Mouse (Mus musculus) neural tube, embryonic 10.5 days (tissue): ENCODE measurements around the gene 1700030J22Rik.
A peak's percentile ranks its signal among the peaks of the same experiment; 100 is the strongest.

Source experiments
- DNase-seq: peaks from one replicate; pipeline ENCODE4 v3.0.0-alpha.2; 2017; ENCODE audit warnings: low spot score; ENCODE audit errors: extremely low spot score

Gene 1700030J22Rik

DNA sequence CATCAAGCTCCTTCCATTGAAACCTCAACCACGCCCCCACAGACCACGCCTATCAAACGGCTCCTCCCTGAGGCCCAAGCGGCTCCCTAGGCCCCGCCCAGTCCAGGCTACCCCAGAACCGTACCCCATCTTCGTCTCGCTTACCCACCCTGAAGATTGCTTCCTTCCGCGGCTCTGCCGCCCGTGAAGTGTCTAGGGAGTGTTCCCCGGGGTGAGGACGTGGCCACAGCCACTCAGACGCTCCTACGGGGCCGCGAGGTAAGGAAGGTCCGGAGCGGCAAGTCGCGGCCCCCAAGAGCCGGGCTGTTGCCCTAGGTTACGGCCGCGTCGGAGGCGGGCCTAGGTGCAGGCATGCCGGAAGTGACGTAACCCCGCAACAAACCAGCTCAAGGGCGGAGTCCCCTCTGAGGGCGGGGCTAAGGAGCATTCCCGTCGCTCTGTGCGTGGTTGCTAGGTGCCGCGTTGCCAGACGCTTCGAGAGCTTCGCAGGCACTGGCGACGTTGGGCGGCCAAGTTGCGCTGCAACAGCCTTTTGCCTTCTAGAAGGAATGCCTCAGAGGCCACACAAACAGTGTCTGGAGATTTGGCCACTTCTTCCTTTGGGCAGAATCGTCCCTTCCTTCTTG lies at the start of gene 1700030J22Rik:
TSS of gene 1700030J22Rik (minus strand) at position 329 of the 626 bp plus-strand sequence.
- DNase-seq = peak; percentile 99

DNA sequence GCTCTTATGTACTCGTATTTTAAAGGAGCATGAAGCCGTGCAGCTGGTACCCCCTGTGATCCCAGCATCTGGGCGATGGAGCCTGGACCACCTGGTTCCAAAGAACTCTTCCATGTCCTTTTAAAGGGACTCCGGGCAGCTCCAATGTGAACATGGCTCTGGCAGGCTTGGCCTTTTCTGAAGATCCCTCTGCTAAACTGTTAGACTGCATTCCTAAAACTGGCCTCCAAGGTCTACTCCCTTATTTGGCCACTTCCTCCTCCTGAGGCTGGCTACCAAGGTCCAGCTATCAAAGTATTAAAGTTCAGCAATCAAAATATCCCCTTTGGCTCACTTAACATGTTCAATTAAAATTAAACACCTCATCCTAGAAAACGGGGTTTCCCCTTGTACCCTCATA lies 48.8 kb upstream of the 1700030J22Rik start:
- no peak for DNase-seq

DNA sequence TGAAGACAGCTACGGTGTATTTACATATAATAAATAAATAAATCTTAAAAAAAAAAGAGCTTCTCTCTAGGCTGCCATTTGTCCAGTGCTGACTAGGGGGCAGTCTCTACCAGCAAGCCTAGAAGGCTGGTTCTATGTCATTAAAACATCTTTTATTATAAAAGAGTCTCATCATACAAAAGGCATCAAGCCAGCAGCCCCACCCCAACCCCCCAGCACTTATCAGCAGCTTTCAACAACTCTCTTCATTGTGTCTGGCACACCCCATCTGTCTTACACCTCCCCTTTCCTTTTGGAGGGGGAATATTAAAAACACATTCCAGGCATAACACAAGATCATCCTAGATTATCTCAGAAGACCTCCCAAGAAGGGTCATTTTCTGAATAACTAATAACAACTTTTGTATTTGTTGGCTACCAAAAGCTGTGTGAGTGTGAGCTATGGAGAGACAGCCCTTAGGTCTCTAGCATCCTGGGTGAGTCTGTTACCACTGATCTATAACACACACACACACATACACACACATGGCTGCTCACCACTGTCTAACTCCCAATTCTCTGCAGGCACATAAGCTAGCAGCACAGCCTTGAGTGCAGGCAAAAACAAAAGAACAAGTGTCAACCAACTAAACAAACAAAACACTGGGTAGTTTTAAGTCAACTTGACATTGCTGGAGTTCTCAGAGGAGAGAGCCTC lies 43.7 kb upstream of the 1700030J22Rik start:
- DNase-seq = no peak

DNA sequence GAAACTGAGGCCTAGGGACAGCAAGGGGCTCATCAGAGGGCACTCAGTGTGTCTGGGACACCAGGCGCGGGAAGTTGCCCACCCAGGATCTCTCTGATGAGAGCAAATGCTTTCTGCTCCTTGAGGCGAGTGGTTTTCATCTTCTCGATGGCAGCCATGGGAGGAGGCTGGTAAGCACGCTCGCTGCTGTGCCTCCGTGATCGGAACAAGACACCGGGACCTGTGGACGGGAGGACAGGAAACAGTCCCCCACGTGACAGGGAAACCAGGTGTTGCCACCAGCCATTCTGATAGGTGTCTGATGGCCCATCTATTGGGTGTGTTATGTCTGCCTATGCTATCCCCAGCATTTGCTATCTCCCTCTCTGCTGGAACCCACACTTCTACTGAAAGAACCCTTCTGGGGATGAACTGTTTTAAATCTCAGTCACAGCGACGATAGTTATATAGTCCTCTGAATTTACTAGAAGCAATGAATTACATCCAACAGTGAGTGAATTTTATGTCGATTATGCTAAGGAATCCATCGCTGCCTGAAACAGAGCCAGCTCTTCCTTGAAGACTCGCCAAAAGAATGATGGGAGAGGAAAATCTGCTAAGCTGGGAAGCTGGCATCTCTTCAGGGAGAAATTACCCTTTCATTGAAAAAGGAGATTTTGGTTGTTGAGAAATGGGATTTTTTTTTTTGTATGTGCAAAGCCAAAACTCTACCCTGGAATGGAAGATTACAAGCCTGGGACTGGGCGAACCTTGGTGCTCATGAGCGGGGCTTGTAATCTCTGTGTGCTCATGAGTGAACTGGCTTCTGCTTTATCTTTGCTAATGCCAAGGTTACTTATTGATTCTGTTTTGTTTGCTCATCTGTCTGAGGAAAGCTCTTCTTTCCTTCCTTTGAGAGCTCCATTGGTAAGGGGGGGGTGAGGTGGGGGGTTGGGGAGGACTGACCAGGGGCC lies 40.8 kb upstream of the 1700030J22Rik start:
- no peak for DNase-seq

DNA sequence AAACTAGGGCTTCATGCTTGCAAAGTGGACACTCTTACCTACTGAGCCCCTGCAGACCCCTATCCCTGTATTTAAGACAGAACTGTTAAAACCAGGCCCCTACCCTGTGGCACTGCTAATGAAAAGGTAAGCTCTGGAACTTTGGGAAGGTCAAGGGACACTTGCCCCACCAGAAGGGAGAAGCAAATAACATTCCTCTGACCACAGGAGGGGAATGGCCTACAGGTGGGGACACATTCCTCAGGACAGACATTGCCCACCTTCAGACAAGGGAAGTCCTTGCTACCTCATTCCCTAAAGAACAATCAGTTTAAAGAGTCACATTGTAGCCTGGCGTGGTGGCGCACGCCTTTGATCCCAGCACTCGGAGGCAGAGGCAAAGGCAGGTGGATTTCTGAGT lies 39.1 kb upstream of the 1700030J22Rik start:
- no peak for DNase-seq

DNA sequence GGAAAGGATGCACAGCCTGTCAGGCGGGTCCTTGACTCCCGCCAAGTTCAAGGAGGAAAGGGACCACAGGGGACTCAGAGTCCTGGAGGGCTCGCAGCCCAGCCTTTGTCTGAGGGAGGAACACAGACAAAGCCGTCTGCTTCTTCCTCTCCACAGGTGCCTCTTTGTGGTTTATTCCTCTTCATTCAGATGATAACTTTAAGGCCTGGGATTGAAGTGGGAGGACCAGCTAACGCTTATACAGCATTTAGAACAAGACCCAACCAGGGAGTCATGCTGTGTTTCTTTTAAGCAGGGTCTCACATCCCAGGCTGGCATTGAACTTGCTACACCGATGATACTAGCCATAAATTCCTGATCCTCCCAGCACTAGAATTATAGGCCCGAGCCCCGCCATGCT lies 38.2 kb upstream of the 1700030J22Rik start:
- no peak for DNase-seq

DNA sequence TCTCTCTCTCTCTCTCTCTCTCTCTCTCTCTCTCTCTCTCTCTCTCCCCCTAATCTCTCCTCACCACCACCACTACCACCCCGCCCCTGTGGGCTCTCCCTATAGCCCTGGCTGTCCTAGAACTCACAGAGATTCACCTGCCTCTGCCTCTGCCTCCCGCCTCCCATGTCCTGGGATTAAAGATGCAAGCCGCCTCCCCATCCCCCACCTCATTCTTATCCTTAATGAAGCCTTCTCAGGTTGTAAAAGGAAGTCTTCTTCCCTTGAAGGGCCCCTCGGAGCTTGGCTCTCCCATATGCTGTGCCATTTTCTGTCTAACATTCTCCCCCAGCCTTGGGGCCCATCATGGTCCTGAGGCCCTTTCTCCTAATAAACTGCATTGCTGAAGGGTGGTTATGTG lies 36.9 kb upstream of the 1700030J22Rik start:
- DNase-seq = no peak

DNA sequence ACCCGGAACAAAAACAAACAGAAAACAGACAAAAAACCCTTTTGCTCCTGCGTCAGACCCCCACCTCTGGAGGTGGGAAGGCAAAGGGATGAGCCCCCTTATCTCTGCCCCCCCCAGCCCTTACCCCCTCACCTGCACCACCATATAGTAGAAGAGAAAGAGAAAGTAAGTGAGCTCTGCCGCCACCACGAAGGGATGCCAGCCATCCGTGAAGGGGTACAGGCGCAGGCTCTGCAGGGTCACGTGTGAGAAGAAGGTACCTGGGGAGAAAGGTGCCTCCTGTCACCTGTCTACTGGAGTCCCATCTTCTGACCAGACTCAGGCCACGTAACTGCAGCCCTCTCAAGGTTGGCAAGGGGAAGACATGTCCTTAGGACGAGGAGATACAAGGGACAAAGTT lies 32.6 kb upstream of the 1700030J22Rik start:
- no peak for DNase-seq

DNA sequence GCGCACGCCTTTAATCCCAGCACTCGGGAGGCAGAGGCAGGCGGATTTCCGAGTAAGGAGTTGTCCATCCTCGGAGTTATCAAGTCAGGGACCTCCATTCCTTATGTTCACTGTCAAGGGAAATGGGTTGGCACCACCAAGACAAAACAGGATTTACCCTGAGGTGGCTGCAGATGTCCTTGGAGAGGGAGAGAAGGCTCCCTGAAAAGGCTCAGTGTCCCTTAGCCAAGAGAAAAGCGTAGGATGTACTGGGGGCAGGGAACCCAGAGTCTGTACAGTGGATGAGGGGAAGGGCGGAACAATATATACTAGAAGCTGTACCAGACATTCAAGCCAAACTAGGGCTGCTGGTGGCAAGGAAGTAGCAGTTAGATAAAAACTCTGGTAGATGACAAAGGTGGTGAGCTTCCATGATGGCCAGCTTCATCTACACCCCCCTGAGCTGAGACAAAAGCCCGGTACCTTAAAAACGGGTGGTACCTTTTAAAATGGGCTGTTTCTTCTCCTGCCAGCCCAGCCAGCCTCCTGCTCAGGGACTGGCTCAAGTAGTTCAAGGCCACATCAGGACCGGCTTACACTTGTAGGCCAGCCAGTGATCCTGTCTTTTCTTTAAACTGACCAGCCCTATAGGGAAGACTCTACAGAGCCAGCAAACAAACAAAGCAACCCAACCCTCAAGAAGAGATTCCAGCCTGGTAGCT lies 15.4 kb upstream of the 1700030J22Rik start:
- DNase-seq = no peak

DNA sequence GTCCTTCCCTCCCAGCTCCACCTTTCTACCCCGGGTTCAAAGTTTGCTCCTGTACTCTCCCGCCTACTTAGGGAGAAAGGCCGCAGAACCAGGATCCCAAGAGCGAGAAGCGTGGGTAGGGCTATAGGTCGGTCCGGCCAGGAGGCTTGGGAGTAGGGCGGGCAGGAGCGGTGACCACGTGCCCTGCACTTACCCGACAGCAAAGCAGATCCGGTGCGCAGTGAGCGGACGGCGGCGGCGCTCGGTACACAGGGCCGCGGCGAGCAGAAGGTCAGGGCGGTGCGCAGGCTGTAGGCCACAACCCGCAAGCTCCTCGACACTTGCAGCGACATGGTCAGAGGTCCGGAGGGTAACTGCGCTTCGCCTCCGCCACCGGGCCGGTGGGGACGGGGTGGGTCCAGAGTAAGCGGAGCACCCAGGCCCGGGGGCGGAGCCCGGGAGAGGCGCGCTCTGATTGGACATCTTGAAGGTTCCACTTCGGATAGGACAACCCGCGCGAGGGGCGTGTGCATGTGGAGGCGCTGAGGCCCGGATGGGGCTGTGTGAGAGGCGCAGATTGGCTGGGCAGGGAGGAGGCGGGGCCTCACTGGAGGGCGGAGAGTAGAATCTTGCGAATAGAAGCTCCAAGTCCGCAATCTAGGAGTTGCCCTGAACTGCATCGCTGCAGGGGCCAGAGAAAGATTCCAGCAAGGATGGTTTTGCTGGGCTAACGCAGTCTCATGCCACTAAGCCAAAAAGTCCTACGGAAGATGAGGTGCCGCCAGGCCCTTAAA lies 14.5 kb upstream of the 1700030J22Rik start, which contains the start of gene Gcsh:
TSS of gene Gcsh (minus strand) at position 443 of the 773 bp plus-strand sequence.
- peak; percentile 99 for DNase-seq

DNA sequence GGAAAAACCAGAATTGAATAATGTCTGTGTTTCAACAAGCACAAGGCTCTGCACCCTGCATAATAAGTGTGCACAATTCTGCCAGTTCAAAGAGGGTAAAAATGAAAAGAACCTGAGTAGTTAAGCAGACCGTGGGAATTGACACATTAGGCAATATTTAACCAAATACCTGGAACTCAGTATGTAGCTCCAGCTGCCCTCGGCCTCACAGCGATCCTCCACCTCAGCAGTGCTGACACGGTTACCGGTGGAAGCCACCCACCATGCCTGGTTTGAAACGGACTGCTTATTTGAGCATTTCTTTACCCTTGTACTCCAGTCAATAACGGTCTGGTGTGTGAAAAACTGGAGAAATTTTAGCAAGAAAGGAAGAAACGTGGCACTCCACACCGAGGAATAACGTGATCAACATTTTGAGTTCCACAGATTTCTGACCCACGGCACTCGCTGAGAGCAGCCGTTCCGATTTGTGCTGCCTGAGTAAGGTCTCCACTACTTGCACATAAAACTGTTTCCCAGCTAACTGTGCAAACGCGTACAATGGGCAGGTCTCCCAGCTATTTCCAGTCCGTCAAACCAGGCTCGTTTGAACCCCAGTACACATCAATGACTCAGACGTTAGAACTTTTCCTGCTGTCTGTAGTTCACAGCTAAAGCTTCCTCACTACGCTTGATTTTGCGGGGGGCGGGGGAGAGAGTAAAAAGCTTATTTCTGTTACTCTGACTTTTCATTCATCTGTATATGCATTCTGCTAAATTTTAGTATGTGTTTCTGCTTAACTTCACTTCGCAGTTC lies 13.6 kb upstream of the 1700030J22Rik start:
- peak; percentile 39 for DNase-seq

DNA sequence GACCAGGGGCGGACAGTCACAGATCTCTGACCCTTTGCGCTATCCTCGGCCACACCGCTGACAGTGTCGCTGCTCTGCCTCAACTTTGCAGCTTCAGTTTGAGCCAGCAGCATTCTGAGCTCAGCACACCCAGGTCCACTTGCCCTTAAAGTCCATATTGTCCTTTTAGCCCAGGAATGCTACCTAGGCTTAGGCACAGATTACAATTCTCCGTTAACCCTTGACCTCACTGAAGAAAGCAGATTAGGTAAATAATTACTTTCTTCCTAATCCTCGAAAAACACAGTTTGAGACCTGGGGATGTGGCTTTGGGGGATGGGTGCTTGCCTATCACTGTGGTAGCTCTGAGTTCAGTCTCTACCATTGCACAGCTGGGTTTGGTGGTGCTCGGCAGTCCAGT lies 12.5 kb upstream of the 1700030J22Rik start:
- DNase-seq = no peak

DNA sequence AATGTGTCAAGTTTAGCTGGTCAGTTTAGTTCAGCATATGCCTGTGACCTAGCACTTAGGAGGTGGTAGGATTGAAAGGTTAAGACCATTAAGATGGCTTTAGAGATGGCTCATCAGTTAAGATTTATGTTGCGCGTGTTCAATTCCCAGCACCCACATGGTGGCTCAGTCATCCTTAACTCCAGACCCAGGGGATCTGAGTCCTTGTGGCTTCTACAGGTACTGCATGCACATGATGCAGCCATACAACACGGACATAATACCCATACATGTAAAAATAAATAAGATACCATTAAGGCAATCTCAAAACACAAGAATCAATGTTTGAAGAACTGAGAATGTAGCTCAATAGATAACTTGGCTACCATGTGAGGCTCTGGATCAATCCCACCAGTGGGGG lies 11.1 kb upstream of the 1700030J22Rik start:
- DNase-seq = no peak

DNA sequence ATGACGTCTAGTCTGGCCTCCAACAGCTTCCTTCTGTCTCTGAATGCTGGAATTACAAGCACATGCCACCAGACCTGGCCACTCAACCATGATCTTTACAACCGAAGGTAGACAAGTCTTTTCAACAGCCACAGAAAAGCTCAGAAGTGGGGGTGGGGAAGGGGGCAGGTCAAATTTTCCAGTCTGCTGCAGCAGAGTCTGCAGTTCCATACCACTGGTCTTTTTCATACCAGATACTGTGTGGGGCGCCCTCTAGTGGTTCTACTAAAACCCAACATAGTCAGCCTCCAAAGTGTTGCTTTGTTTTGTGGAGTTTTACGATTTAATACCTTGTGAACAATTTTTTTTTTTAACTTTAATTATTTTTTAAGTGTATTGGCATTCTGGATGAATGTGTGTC lies 1.4 kb upstream of the 1700030J22Rik start:
- peak; percentile 70 for DNase-seq

DNA sequence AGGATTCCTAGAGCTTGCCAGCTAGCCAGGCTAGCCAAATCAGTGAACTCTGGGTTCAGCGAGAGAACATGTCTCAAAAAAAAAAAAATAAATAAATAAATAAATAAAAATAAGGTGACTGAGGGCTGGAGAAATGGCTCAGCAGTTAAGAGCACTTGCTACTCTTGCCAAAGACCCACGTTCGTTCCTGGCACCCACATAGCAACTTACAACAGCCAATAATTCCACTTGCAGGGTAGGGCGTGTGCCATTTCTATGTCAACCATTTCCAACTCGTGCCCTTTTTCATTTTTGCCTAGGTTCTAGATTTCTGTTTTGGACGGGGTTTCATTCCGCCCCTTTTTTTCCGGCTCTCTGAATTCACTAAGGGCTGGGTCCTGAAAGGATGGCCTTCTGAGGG lies 707 bp downstream of the 1700030J22Rik start:
- no peak for DNase-seq

DNA sequence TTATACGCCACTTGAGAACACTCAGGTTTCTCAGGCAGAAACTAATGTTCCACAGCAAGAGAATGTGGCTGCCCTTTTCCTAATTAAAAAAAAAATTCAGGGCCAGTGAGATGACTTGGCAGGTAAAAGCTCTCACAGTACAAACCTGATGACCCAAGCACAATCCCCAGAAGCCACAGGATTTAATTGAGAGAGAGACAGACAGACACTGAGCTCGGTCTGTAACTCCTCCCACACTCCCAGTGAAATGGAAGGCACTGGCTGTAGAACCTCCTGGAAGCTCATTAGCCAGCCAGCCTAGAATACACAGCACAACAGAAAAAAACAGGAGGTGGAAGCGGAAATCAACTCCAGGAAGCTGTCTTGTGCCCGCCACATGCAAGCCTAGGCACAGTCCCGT lies 3.2 kb downstream of the 1700030J22Rik start:
- DNase-seq = no peak

DNA sequence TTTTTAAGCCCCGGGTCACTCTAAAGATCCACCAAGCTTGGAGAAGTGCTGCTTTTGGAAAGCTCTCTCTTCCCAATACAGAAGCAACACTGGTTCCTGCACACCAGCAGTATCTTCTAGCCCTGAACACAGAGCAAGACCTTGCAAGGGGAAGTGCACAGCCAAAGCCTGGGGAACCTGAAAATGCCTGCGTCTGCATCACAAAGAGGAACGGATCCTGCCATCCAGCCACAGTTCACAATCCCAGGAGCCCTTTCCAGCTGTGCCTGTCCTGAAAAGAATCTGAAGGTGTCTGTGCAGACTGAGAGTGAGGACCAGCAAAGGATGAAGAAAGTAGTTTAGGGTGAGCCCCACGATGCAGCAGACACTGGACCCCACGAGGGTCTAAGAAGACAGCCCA lies 3.7 kb downstream of the 1700030J22Rik start:
- no peak for DNase-seq

DNA sequence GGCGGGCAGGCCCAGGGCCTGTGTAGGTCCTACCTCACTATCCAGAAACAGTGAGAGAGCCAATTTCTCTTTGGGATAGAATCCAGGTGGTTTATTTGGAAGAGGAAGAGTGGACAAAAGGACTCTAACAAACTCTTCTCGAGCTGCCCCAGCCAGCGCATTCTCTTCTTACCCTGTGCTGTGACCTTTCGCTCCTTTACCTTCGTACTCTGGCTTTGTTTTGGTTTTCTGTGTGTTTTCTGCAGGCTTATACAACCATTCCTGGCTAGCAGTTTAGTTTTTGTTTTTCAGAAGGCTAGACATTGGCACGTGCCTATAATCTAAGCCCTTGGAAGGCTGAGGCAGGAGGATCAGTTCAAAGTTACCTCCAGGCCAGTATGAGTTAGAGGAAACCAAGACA lies 9.2 kb downstream of the 1700030J22Rik start:
- DNase-seq = no peak

DNA sequence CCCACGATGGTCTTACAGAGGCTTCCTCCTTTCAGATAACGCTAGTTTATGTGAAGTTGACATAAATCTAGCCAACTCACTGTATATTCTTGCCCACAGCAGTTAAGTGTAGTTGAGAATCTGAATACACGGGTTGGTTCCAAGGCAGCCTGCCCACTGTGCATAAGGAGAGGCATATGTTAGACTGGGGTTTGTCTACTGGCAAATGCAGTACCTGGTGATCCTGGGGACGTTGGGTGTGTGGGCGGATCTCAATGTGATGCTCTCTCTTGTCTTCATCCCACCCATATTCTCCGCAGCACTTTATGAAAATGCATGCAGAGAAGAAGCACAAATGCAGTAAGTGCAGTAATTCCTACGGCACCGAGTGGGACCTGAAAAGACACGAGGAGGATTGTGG lies 24.3 kb downstream of the 1700030J22Rik start:
- no peak for DNase-seq

DNA sequence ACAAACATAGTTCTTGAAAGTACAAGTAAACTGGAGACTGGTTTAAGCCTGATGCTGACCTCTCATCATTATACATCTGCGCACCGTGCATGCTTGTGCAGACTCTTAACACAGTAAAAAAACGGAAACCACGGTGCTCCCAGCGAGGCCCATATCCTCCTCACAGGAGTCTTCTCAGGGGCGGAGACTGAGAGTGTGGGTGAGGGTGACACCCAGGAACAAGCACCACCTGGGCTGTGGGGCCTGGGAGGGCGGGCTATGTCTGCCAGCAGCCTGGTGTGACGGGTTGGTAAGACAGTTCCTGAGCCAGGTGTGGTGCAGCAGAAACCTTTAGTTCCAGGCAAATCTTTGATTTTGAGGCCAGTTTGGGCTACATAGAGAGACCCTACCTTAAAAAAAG lies 26.3 kb downstream of the 1700030J22Rik start:
- no peak for DNase-seq
